ENCODE assay signal across 20 mouse cellular contexts in genomic region chr10:77728280-77728679, GRCm38 (mm10). TPM values are rescaled to one million over a fixed set of nuclear protein-coding genes. Genes with fewer than 3 reads are reported as not detected.
DNase-seq lines count a peak whose midpoint lies in the region; ATAC-seq and TF ChIP-seq lines count a peak whose summit lies in the region.
"Had no signal": no experiment of that assay in that cellular context is flagged by ENCODE, and none has a peak within 500 bp of the region (broad histone marks: within the 10 kb centered on the region; RNA-seq: fewer than 3 reads in every experiment).

No protein-coding gene starts in this region.

- DNase-seq in kidney, postnatal 0 days (ENCODE audit: low spot score) = no peak
- no peak for DNase-seq in kidney, postnatal 25 days
- no peak for DNase-seq in midbrain, postnatal 0 days (ENCODE audit: low spot score)
- DNase-seq in NIH3T3 (ENCODE audit: low read depth) = peak; percentile 43
- DNase-seq in left cerebral cortex, postnatal 4 days = no peak
- DNase-seq: adrenal gland, postnatal 10 days; heart, adult 18-20 months; kidney, adult 18-20 months; thymus, adult 18-20 months had no signal

- H3K4me3 ChIP-seq in kidney, postnatal 0 days (replicated peaks; ENCODE audit: low read depth, low read length) = no peak overlapping the region
- no peak overlapping the region for H3K4me3 ChIP-seq in midbrain, postnatal 0 days (ENCODE audit: low read depth, low read length)
- no peak overlapping the region for H3K4me3 ChIP-seq in midbrain, embryonic 16.5 days (ENCODE audit: low read depth, low read length)
- H3K4me3 ChIP-seq: erythroblast, embryonic 14.5 days; midbrain, embryonic 15.5 days; neural tube, embryonic 12.5 days had no signal

- H3K4me2 ChIP-seq in kidney, postnatal 0 days (ENCODE audit: low read length) = no peak overlapping the region
- no peak overlapping the region for H3K4me2 ChIP-seq in midbrain, postnatal 0 days (ENCODE audit: low read depth, low read length, poor library complexity, severe bottlenecking)
- no peak overlapping the region for H3K4me2 ChIP-seq in midbrain, embryonic 16.5 days (ENCODE audit: low read length)
- H3K4me2 ChIP-seq: hindbrain, embryonic 14.5 days; midbrain, embryonic 15.5 days; neural tube, embryonic 12.5 days had no signal

- no peaks in the 10 kb centered on the region for H3K27me3 ChIP-seq in kidney, postnatal 0 days (ENCODE audit: insufficient read depth, low read length)
- no peaks in the 10 kb centered on the region for H3K27me3 ChIP-seq in midbrain, postnatal 0 days (ENCODE audit: insufficient read depth, low read length)
- no peaks in the 10 kb centered on the region for H3K27me3 ChIP-seq in midbrain, embryonic 16.5 days (ENCODE audit: control insufficient read depth, insufficient read depth, low read depth, low read length)
- H3K27me3 ChIP-seq: midbrain, embryonic 15.5 days; neural tube, embryonic 12.5 days had no signal

- intact Hi-C loops in left cerebral cortex, postnatal 4 days (cut with DNase I) = no loop called here

- ATAC-seq in kidney, postnatal 0 days (replicated peaks; ENCODE audit: low FRiP score, low read depth) = no peak
- no peak for ATAC-seq in midbrain, postnatal 0 days (ENCODE audit: low FRiP score)
- no peak for ATAC-seq in midbrain, embryonic 16.5 days
- ATAC-seq in erythroid progenitor cell, adult 5-6 weeks (replicated peaks; ENCODE audit: low FRiP score, poor library complexity, severe bottlenecking) = no peak
- ATAC-seq: forebrain, embryonic 16.5 days; midbrain, embryonic 15.5 days had no signal

- H3K36me3 ChIP-seq in kidney, postnatal 0 days (ENCODE audit: insufficient read depth, low read length) = no peaks in the 10 kb centered on the region
- no peaks in the 10 kb centered on the region for H3K36me3 ChIP-seq in midbrain, postnatal 0 days (ENCODE audit: insufficient read depth, low read length)
- H3K36me3 ChIP-seq in midbrain, embryonic 16.5 days (ENCODE audit: control insufficient read depth, insufficient read depth, low read length) = no peaks in the 10 kb centered on the region
- H3K36me3 ChIP-seq: midbrain, embryonic 15.5 days; neural tube, embryonic 12.5 days had no signal

- WGBS in kidney, postnatal 0 days = 61% methylated on average over 4 of the region's 4 CpGs
- 71% methylated on average over 4 of the region's 4 CpGs for WGBS in midbrain, postnatal 0 days
- 72% methylated on average over 4 of the region's 4 CpGs for WGBS in midbrain, embryonic 16.5 days

- TF ChIP-seq CTCF in kidney, postnatal 0 days (IDR thresholded peaks at IDR 0.05; ENCODE audit: low read depth) = peak; percentile 32
- peak; percentile 41 for TF ChIP-seq CTCF in midbrain, postnatal 0 days (IDR thresholded peaks at IDR 0.05)

- H3K9ac ChIP-seq in kidney, postnatal 0 days (ENCODE audit: low read depth, low read length) = no peak overlapping the region
- H3K9ac ChIP-seq in midbrain, postnatal 0 days (replicated peaks; ENCODE audit: low read length, poor library complexity, severe bottlenecking) = no peak overlapping the region
- H3K9ac ChIP-seq in midbrain, embryonic 16.5 days (ENCODE audit: low read depth, low read length) = no peak overlapping the region
- H3K9ac ChIP-seq: hindbrain, embryonic 14.5 days; liver, embryonic 14.5 days; midbrain, embryonic 15.5 days; neural tube, embryonic 12.5 days had no signal

- no peak overlapping the region for H3K27ac ChIP-seq in kidney, postnatal 0 days
- H3K27ac ChIP-seq in midbrain, postnatal 0 days (ENCODE audit: low read depth, low read length) = no peak overlapping the region
- no peak overlapping the region for H3K27ac ChIP-seq in midbrain, embryonic 16.5 days (ENCODE audit: low read length)
- H3K27ac ChIP-seq: hindbrain, embryonic 14.5 days; liver, embryonic 14.5 days; midbrain, embryonic 15.5 days; neural tube, embryonic 12.5 days had no signal

- H3K9me3 ChIP-seq in kidney, postnatal 0 days (replicated peaks; ENCODE audit: low read length) = no peaks in the 10 kb centered on the region
- H3K9me3 ChIP-seq in midbrain, postnatal 0 days (ENCODE audit: low read length) = no peaks in the 10 kb centered on the region
- no peaks in the 10 kb centered on the region for H3K9me3 ChIP-seq in midbrain, embryonic 16.5 days (replicated peaks; ENCODE audit: control insufficient read depth, low read length, poor library complexity, severe bottlenecking)
- H3K9me3 ChIP-seq: midbrain, embryonic 15.5 days; neural tube, embryonic 12.5 days had no signal

- H3K4me1 ChIP-seq in kidney, postnatal 0 days (replicated peaks; ENCODE audit: insufficient read depth, low read length) = no peaks in the 10 kb centered on the region
- H3K4me1 ChIP-seq in midbrain, postnatal 0 days (ENCODE audit: insufficient read depth, low read length) = no peaks in the 10 kb centered on the region
- no peaks in the 10 kb centered on the region for H3K4me1 ChIP-seq in midbrain, embryonic 16.5 days (ENCODE audit: control insufficient read depth, insufficient read depth, low read length)
- H3K4me1 ChIP-seq: midbrain, embryonic 15.5 days; neural tube, embryonic 12.5 days had no signal

RNA-seq across cellular contexts. Expression of gene Gm10100, which starts 2.0 kb away (rescaled TPM):
- not detected in 2 replicates for polyA plus RNA-seq in kidney, postnatal 0 days (2015; fragmentation: Nextera tagmentation; extraction: Ambion mirVana)
- total RNA-seq in midbrain, postnatal 0 days (2014; rRNA removed) = not detected in 2 replicates
- polyA plus RNA-seq in midbrain, postnatal 0 days (2015; fragmentation: Nextera tagmentation; extraction: Ambion mirVana) = not detected in 2 replicates
- polyA plus RNA-seq in midbrain, embryonic 16.5 days (2015; fragmentation: Nextera tagmentation; extraction: Ambion mirVana) = not detected in 2 replicates
- total RNA-seq in erythroid progenitor cell, adult 5-6 weeks (2015; ENCODE audit: low replicate concordance) = not detected in 2 replicates
- total RNA-seq in erythroid progenitor cell, adult 5-6 weeks (2017; ENCODE audit: low replicate concordance) = not detected in 2 replicates
- not detected for total RNA-seq in left cerebral cortex, postnatal 4 days (2021)
- total RNA-seq: adrenal gland, postnatal 10 days; gastrocnemius, adult 18-20 months; heart, adult 18-20 months; heart, postnatal 10 days; left cerebral cortex, postnatal 14 days had no signal
- polyA plus RNA-seq: erythroblast, embryonic 14.5 days; forebrain, embryonic 16.5 days; hindbrain, embryonic 14.5 days; liver, embryonic 14.5 days; midbrain, embryonic 15.5 days; neural tube, embryonic 12.5 days had no signal

RNA-seq across cellular contexts. Expression of gene Krtap12-1, which starts 7.9 kb away (rescaled TPM):
- polyA plus RNA-seq in kidney, postnatal 0 days (2015; fragmentation: Nextera tagmentation; extraction: Ambion mirVana) = not detected in 2 replicates
- not detected in 2 replicates for total RNA-seq in midbrain, postnatal 0 days (2014; rRNA removed)
- not detected in 2 replicates for polyA plus RNA-seq in midbrain, postnatal 0 days (2015; fragmentation: Nextera tagmentation; extraction: Ambion mirVana)
- not detected in 2 replicates for polyA plus RNA-seq in midbrain, embryonic 16.5 days (2015; fragmentation: Nextera tagmentation; extraction: Ambion mirVana)
- total RNA-seq in erythroid progenitor cell, adult 5-6 weeks (2015; ENCODE audit: low replicate concordance) = not detected in 2 replicates
- total RNA-seq in erythroid progenitor cell, adult 5-6 weeks (2017; ENCODE audit: low replicate concordance) = not detected in 2 replicates
- total RNA-seq in left cerebral cortex, postnatal 4 days (2021) = not detected
- total RNA-seq: adrenal gland, postnatal 10 days; gastrocnemius, adult 18-20 months; heart, adult 18-20 months; heart, postnatal 10 days; left cerebral cortex, postnatal 14 days had no signal
- polyA plus RNA-seq: erythroblast, embryonic 14.5 days; forebrain, embryonic 16.5 days; hindbrain, embryonic 14.5 days; liver, embryonic 14.5 days; midbrain, embryonic 15.5 days; neural tube, embryonic 12.5 days had no signal

RNA-seq across cellular contexts. Expression of gene Gm10142, which starts 12.7 kb away (rescaled TPM):
- polyA plus RNA-seq in kidney, postnatal 0 days (2015; fragmentation: Nextera tagmentation; extraction: Ambion mirVana) = not detected in 2 replicates
- not detected in 2 replicates for total RNA-seq in midbrain, postnatal 0 days (2014; rRNA removed)
- not detected in 2 replicates for polyA plus RNA-seq in midbrain, postnatal 0 days (2015; fragmentation: Nextera tagmentation; extraction: Ambion mirVana)
- not detected in 2 replicates for polyA plus RNA-seq in midbrain, embryonic 16.5 days (2015; fragmentation: Nextera tagmentation; extraction: Ambion mirVana)
- not detected in 2 replicates for total RNA-seq in erythroid progenitor cell, adult 5-6 weeks (2015; ENCODE audit: low replicate concordance)
- total RNA-seq in erythroid progenitor cell, adult 5-6 weeks (2017; ENCODE audit: low replicate concordance) = not detected in 2 replicates
- total RNA-seq in left cerebral cortex, postnatal 4 days (2021) = not detected
- total RNA-seq: adrenal gland, postnatal 10 days; gastrocnemius, adult 18-20 months; heart, adult 18-20 months; heart, postnatal 10 days; left cerebral cortex, postnatal 14 days had no signal
- polyA plus RNA-seq: erythroblast, embryonic 14.5 days; forebrain, embryonic 16.5 days; hindbrain, embryonic 14.5 days; liver, embryonic 14.5 days; midbrain, embryonic 15.5 days; neural tube, embryonic 12.5 days had no signal

RNA-seq across cellular contexts. Expression of gene Gm18596, which starts 14.2 kb away (rescaled TPM):
- not detected in 2 replicates for polyA plus RNA-seq in kidney, postnatal 0 days (2015; fragmentation: Nextera tagmentation; extraction: Ambion mirVana)
- not detected in 2 replicates for total RNA-seq in midbrain, postnatal 0 days (2014; rRNA removed)
- not detected in 2 replicates for polyA plus RNA-seq in midbrain, postnatal 0 days (2015; fragmentation: Nextera tagmentation; extraction: Ambion mirVana)
- not detected in 2 replicates for polyA plus RNA-seq in midbrain, embryonic 16.5 days (2015; fragmentation: Nextera tagmentation; extraction: Ambion mirVana)
- total RNA-seq in erythroid progenitor cell, adult 5-6 weeks (2015; ENCODE audit: low replicate concordance) = not detected in 2 replicates
- total RNA-seq in erythroid progenitor cell, adult 5-6 weeks (2017; ENCODE audit: low replicate concordance) = not detected in 2 replicates
- total RNA-seq in left cerebral cortex, postnatal 4 days (2021) = not detected
- total RNA-seq: adrenal gland, postnatal 10 days; gastrocnemius, adult 18-20 months; heart, adult 18-20 months; heart, postnatal 10 days; left cerebral cortex, postnatal 14 days had no signal
- polyA plus RNA-seq: erythroblast, embryonic 14.5 days; forebrain, embryonic 16.5 days; hindbrain, embryonic 14.5 days; liver, embryonic 14.5 days; midbrain, embryonic 15.5 days; neural tube, embryonic 12.5 days had no signal

RNA-seq across cellular contexts. Expression of gene Gm10024, which starts 17.0 kb away (rescaled TPM):
- not detected in 2 replicates for polyA plus RNA-seq in kidney, postnatal 0 days (2015; fragmentation: Nextera tagmentation; extraction: Ambion mirVana)
- total RNA-seq in midbrain, postnatal 0 days (2014; rRNA removed) = not detected in 2 replicates
- polyA plus RNA-seq in midbrain, postnatal 0 days (2015; fragmentation: Nextera tagmentation; extraction: Ambion mirVana) = not detected in 2 replicates
- not detected in 2 replicates for polyA plus RNA-seq in midbrain, embryonic 16.5 days (2015; fragmentation: Nextera tagmentation; extraction: Ambion mirVana)
- total RNA-seq in erythroid progenitor cell, adult 5-6 weeks (2015; ENCODE audit: low replicate concordance) = not detected in 2 replicates
- total RNA-seq in erythroid progenitor cell, adult 5-6 weeks (2017; ENCODE audit: low replicate concordance) = not detected in 2 replicates
- not detected for total RNA-seq in left cerebral cortex, postnatal 4 days (2021)
- total RNA-seq: adrenal gland, postnatal 10 days; gastrocnemius, adult 18-20 months; heart, adult 18-20 months; heart, postnatal 10 days; left cerebral cortex, postnatal 14 days had no signal
- polyA plus RNA-seq: erythroblast, embryonic 14.5 days; forebrain, embryonic 16.5 days; hindbrain, embryonic 14.5 days; liver, embryonic 14.5 days; midbrain, embryonic 15.5 days; neural tube, embryonic 12.5 days had no signal
